Mouse (Mus musculus): ENCODE results near the gene H2afj.

- TF ChIP-seq EP300 (IDR thresholded peaks at IDR 0.05; ENCODE audit: insufficient read depth, low read depth, low read length) (no peak), CTCF (IDR thresholded peaks at IDR 0.05) (no peak)
Observed at GRCm38 (mm10) chr6:136782146-136782545, 25.9 kb upstream of the H2afj start.
